Mouse (Mus musculus) heart, postnatal 0 days (tissue): ENCODE results near the gene B4galnt2.

ENCODE experiments used
- CTCF ChIP-seq: IDR thresholded peaks from 2 replicates; pipeline ENCODE4 v1.5.1; 2016; ENCODE audit warnings: antibody characterized with exemption, control low read depth, low read depth
- EP300 ChIP-seq: IDR thresholded peaks from 2 replicates; pipeline ENCODE4 v1.6.1; 2016; ENCODE audit warnings: antibody characterized with exemption, low read depth

GRCm38 (mm10) chr11:95859468-95859855, 55.2 kb downstream of the B4galnt2 start:
- TF ChIP-seq CTCF (no peak), EP300 (peak; percentile 10; the same call in 1 of the 2 replicates)
